Mouse (Mus musculus) erythroblast, embryonic 14.5 days (primary cell): Measurements from ENCODE around the gene Tbl1x.

Source experiments
- GATA1 ChIP-seq: IDR thresholded peaks from 2 replicates; pipeline ENCODE4 v1.6.1; 2012; ENCODE audit warnings: low read length, inconsistent platforms, mixed read lengths
- TAL1 ChIP-seq: IDR thresholded peaks from 3 replicates; pipeline ENCODE4 v1.6.1; 2012; ENCODE audit warnings: low read length, inconsistent platforms, mixed read lengths

DNA sequence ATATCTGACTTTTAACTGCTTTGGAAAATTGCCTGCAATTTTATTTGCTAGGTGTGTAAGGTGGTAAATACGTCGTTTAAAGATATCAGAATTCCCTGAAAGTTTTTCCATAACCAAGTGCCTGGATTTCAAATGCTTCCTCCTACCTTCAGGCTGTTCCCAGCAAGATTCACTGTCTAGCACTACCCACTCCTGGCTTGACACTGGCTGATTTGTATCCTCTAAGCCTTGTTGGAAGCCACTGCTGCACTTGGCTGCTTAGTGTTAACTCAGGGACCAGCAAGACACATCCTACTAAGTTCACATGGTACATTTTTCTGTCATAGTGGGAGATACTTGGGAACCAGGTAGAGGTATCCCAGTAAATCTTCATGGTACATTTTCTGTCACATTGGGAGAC, 52.8 kb downstream of the Tbl1x start:
- TF ChIP-seq TAL1 (no peak), GATA1 (no peak)
